8 mouse cellular contexts compared by ENCODE assay signal in genomic region chr13:64311266-64311665, GRCm38 (mm10). TPM values are rescaled to one million over a fixed set of nuclear protein-coding genes. Genes with fewer than 3 reads are reported as not detected.
A peak's percentile ranks its signal among the peaks of the same experiment; 100 is the strongest.
DNase-seq lines count a peak whose midpoint lies in the region; ATAC-seq and TF ChIP-seq lines count a peak whose summit lies in the region.

No protein-coding gene starts in this region.

- peak overlapping the region; percentile 73 for H3K4me2 ChIP-seq in heart, embryonic 13.5 days
- peak overlapping the region; percentile 62 for H3K4me2 ChIP-seq in embryonic facial prominence, embryonic 13.5 days
- peak overlapping the region; percentile 72 for H3K4me2 ChIP-seq in intestine, postnatal 0 days (replicated peaks; ENCODE audit: low read depth)
- peak overlapping the region; percentile 64 for H3K4me2 ChIP-seq in midbrain, embryonic 13.5 days (replicated peaks)

- peaks cover 35% of the 10 kb centered on the region for H3K4me1 ChIP-seq in heart, embryonic 13.5 days
- peaks cover 16% of the 10 kb centered on the region for H3K4me1 ChIP-seq in embryonic facial prominence, embryonic 13.5 days
- no peaks in the 10 kb centered on the region for H3K4me1 ChIP-seq in intestine, postnatal 0 days (replicated peaks; ENCODE audit: control insufficient read depth, insufficient read depth, low read length)
- peaks cover 10% of the 10 kb centered on the region for H3K4me1 ChIP-seq in midbrain, embryonic 13.5 days (replicated peaks)

- ATAC-seq in heart, embryonic 13.5 days (ENCODE audit: extremely low read depth, insufficient number of reproducible peaks, low FRiP score, low TSS enrichment): no peak
- no peak for ATAC-seq in embryonic facial prominence, embryonic 13.5 days (ENCODE audit: insufficient number of reproducible peaks, insufficient read depth, low FRiP score, low TSS enrichment, low read depth)
- no peak for ATAC-seq in intestine, postnatal 0 days
- no peak for ATAC-seq in midbrain, embryonic 13.5 days

- H3K4me3 ChIP-seq in heart, embryonic 13.5 days: peak overlapping the region; percentile 74
- peak overlapping the region; percentile 74 for H3K4me3 ChIP-seq in embryonic facial prominence, embryonic 13.5 days
- peak overlapping the region; percentile 54 for H3K4me3 ChIP-seq in intestine, postnatal 0 days (ENCODE audit: low read depth, low read length)
- peak overlapping the region; percentile 65; the same call in 1 of the 2 replicates for H3K4me3 ChIP-seq in midbrain, embryonic 13.5 days (replicated peaks)

- no peak for TF ChIP-seq CTCF in intestine, postnatal 0 days (IDR thresholded peaks at IDR 0.05; ENCODE audit: low read depth)

- H3K9ac ChIP-seq in heart, embryonic 13.5 days: peak overlapping the region; percentile 94
- H3K9ac ChIP-seq in embryonic facial prominence, embryonic 13.5 days: no peak overlapping the region
- H3K9ac ChIP-seq in intestine, postnatal 0 days (ENCODE audit: low read depth, low read length): no peak overlapping the region; the same call in 1 of the 2 replicates
- H3K9ac ChIP-seq in midbrain, embryonic 13.5 days (replicated peaks): peak overlapping the region; percentile 67; the same call in 1 of the 2 replicates

- intact Hi-C loops in heart, postnatal 36 days (cut with DNase I): loop anchor here (5.0 kb wide), 1 partner anchor 149 kb away; the partner anchor contains the start of gene Habp4

- WGBS in heart, embryonic 13.5 days: 56% methylated on average over 1 of the region's 1 CpGs
- 74% methylated on average over 1 of the region's 1 CpGs for WGBS in embryonic facial prominence, embryonic 13.5 days
- WGBS in intestine, postnatal 0 days: 44% methylated on average over 1 of the region's 1 CpGs
- WGBS in midbrain, embryonic 13.5 days: 89% methylated on average over 1 of the region's 1 CpGs

- H3K9me3 ChIP-seq in heart, embryonic 13.5 days: no peaks in the 10 kb centered on the region
- no peaks in the 10 kb centered on the region for H3K9me3 ChIP-seq in embryonic facial prominence, embryonic 13.5 days
- no peaks in the 10 kb centered on the region for H3K9me3 ChIP-seq in intestine, postnatal 0 days (ENCODE audit: control insufficient read depth)
- no peaks in the 10 kb centered on the region for H3K9me3 ChIP-seq in midbrain, embryonic 13.5 days

- H3K27me3 ChIP-seq in heart, embryonic 13.5 days (replicated peaks): no peaks in the 10 kb centered on the region
- H3K27me3 ChIP-seq in embryonic facial prominence, embryonic 13.5 days: no peaks in the 10 kb centered on the region
- H3K27me3 ChIP-seq in intestine, postnatal 0 days (replicated peaks; ENCODE audit: control insufficient read depth, insufficient read depth, low read length): no peaks in the 10 kb centered on the region
- no peaks in the 10 kb centered on the region for H3K27me3 ChIP-seq in midbrain, embryonic 13.5 days

- H3K27ac ChIP-seq in heart, embryonic 13.5 days (replicated peaks): peak overlapping the region; percentile 96
- H3K27ac ChIP-seq in embryonic facial prominence, embryonic 13.5 days: no peak overlapping the region
- H3K27ac ChIP-seq in intestine, postnatal 0 days (ENCODE audit: low read depth, low read length): no peak overlapping the region
- no peak overlapping the region for H3K27ac ChIP-seq in midbrain, embryonic 13.5 days

- H3K36me3 ChIP-seq in heart, embryonic 13.5 days: peaks cover 23% of the 10 kb centered on the region
- peaks cover 9% of the 10 kb centered on the region; the same call in 1 of the 2 replicates for H3K36me3 ChIP-seq in embryonic facial prominence, embryonic 13.5 days
- peaks cover 4% of the 10 kb centered on the region for H3K36me3 ChIP-seq in intestine, postnatal 0 days (ENCODE audit: control insufficient read depth, insufficient read depth)
- peaks cover 3% of the 10 kb centered on the region; the same call in 1 of the 2 replicates for H3K36me3 ChIP-seq in midbrain, embryonic 13.5 days

- no peak for DNase-seq in heart, postnatal 36 days
- no peak for DNase-seq in embryo, embryonic 10 days (ENCODE audit: low spot score)
- no peak for DNase-seq in thymus, postnatal 36 days
- DNase-seq in thymus, adult 18-20 months: no peak

RNA-seq across cellular contexts. Expression of gene Aaed1, which starts 1.2 kb away (rescaled TPM):
- 62.9 and 68.6 TPM in 2 replicates for polyA plus RNA-seq in heart, embryonic 13.5 days (2015; fragmentation: Nextera tagmentation; extraction: Ambion mirVana)
- 10 to 100 TPM; 65.5 to 68.2 TPM for total RNA-seq in heart, postnatal 36 days (2021)
- 33.9 and 36.0 TPM in 2 replicates for polyA plus RNA-seq in embryonic facial prominence, embryonic 13.5 days (2015; fragmentation: Nextera tagmentation; extraction: Ambion mirVana)
- 28.9 and 29.9 TPM in 2 replicates for polyA plus RNA-seq in intestine, postnatal 0 days (2015; fragmentation: Nextera tagmentation; extraction: Ambion mirVana)
- 12.9 and 13.6 TPM in 2 replicates for polyA plus RNA-seq in midbrain, embryonic 13.5 days (2015; fragmentation: Nextera tagmentation; extraction: Ambion mirVana)

RNA-seq across cellular contexts. Expression of gene Cdc14b, which starts 36.2 kb away (rescaled TPM):
- 16.3 and 17.4 TPM in 2 replicates for polyA plus RNA-seq in heart, embryonic 13.5 days (2015; fragmentation: Nextera tagmentation; extraction: Ambion mirVana)
- total RNA-seq in heart, postnatal 36 days (2021): 1 to 10 TPM; 8.2 to 9.0 TPM
- polyA plus RNA-seq in embryonic facial prominence, embryonic 13.5 days (2015; fragmentation: Nextera tagmentation; extraction: Ambion mirVana): 20.7 and 26.1 TPM in 2 replicates
- polyA plus RNA-seq in intestine, postnatal 0 days (2015; fragmentation: Nextera tagmentation; extraction: Ambion mirVana): 15.0 and 17.2 TPM in 2 replicates
- 3.6 and 4.1 TPM in 2 replicates for polyA plus RNA-seq in midbrain, embryonic 13.5 days (2015; fragmentation: Nextera tagmentation; extraction: Ambion mirVana)

RNA-seq across cellular contexts. Expression of gene Ctsl, which starts 59.4 kb away (rescaled TPM):
- 257 and 294 TPM in 2 replicates for polyA plus RNA-seq in heart, embryonic 13.5 days (2015; fragmentation: Nextera tagmentation; extraction: Ambion mirVana)
- 100 to 1,000 TPM; 280 to 282 TPM for total RNA-seq in heart, postnatal 36 days (2021)
- 174 and 193 TPM in 2 replicates for polyA plus RNA-seq in embryonic facial prominence, embryonic 13.5 days (2015; fragmentation: Nextera tagmentation; extraction: Ambion mirVana)
- polyA plus RNA-seq in intestine, postnatal 0 days (2015; fragmentation: Nextera tagmentation; extraction: Ambion mirVana): 1,058 and 1,193 TPM in 2 replicates
- polyA plus RNA-seq in midbrain, embryonic 13.5 days (2015; fragmentation: Nextera tagmentation; extraction: Ambion mirVana): 104 TPM in 2 replicates

Comparison
In these comparisons a context has a peak if more than half of its experiments do, and no peak if none do; other contexts are left out.
1. H3K9ac ChIP-seq: peak in heart, embryonic 13.5 days (single experiment) and midbrain, embryonic 13.5 days (single experiment); none in embryonic facial prominence, embryonic 13.5 days (single experiment) and intestine, postnatal 0 days (single experiment).
2. Peak in every context shown above with its lines, with median percentiles within 50 percentile points of each other: H3K4me2 ChIP-seq and H3K4me3 ChIP-seq.